ENCODE assay signal across 27 mouse cellular contexts in genomic region chr15:67954216-67954615, GRCm38 (mm10).
"Had no signal": no experiment of that assay in that cellular context is flagged by ENCODE, and none has a peak within 500 bp of the region (broad histone marks: within the 10 kb centered on the region; RNA-seq: fewer than 3 reads in every experiment).

No protein-coding gene starts in this region.

- H3K9ac ChIP-seq: embryonic facial prominence, embryonic 12.5 days; embryonic facial prominence, embryonic 13.5 days; embryonic facial prominence, embryonic 15.5 days; forebrain, embryonic 12.5 days; forebrain, embryonic 13.5 days; forebrain, embryonic 15.5 days; forebrain, postnatal 0 days had no signal

- DNase-seq: cerebellum, adult 9-10 months; cerebellum, adult 9-11 months; cerebellum, postnatal 10 days; cerebellum, postnatal 14 days; cerebellum, postnatal 25 days; cerebellum, postnatal 36 days; embryo, embryonic 11 days; forebrain, postnatal 0 days; gastrocnemius, adult 2 months; gastrocnemius, postnatal 10 days; gastrocnemius, postnatal 14 days; gastrocnemius, postnatal 25 days; gastrocnemius, postnatal 36 days; heart, adult 11 months; heart, adult 18-20 months; heart, adult 2 months had no signal

- H3K27me3 ChIP-seq: embryonic facial prominence, embryonic 12.5 days; embryonic facial prominence, embryonic 13.5 days; embryonic facial prominence, embryonic 15.5 days; forebrain, embryonic 12.5 days; forebrain, embryonic 13.5 days; forebrain, embryonic 15.5 days had no signal

- H3K4me1 ChIP-seq: embryonic facial prominence, embryonic 10.5 days; embryonic facial prominence, embryonic 12.5 days; embryonic facial prominence, embryonic 13.5 days; embryonic facial prominence, embryonic 15.5 days; forebrain, embryonic 10.5 days; forebrain, embryonic 12.5 days; forebrain, embryonic 13.5 days had no signal

- H3K4me2 ChIP-seq: embryonic facial prominence, embryonic 12.5 days; embryonic facial prominence, embryonic 13.5 days; embryonic facial prominence, embryonic 15.5 days; forebrain, embryonic 12.5 days; forebrain, embryonic 13.5 days; forebrain, embryonic 15.5 days had no signal

- ATAC-seq: forebrain, embryonic 13.5 days; forebrain, embryonic 14.5 days; forebrain, embryonic 15.5 days; forebrain, embryonic 16.5 days; forebrain, postnatal 0 days had no signal

- H3K36me3 ChIP-seq: embryonic facial prominence, embryonic 10.5 days; embryonic facial prominence, embryonic 12.5 days; embryonic facial prominence, embryonic 13.5 days; embryonic facial prominence, embryonic 15.5 days; forebrain, embryonic 10.5 days; forebrain, embryonic 12.5 days; forebrain, embryonic 15.5 days had no signal

- H3K9me3 ChIP-seq: embryonic facial prominence, embryonic 10.5 days; embryonic facial prominence, embryonic 12.5 days; embryonic facial prominence, embryonic 13.5 days; embryonic facial prominence, embryonic 15.5 days; forebrain, embryonic 10.5 days; forebrain, embryonic 12.5 days; forebrain, embryonic 13.5 days; forebrain, embryonic 15.5 days had no signal

- H3K27ac ChIP-seq: embryonic facial prominence, embryonic 10.5 days; embryonic facial prominence, embryonic 12.5 days; embryonic facial prominence, embryonic 13.5 days; embryonic facial prominence, embryonic 15.5 days; forebrain, embryonic 10.5 days; forebrain, embryonic 12.5 days; forebrain, embryonic 13.5 days; forebrain, embryonic 15.5 days; gastrocnemius, adult 2 months; heart, adult 2 months had no signal

- H3K4me3 ChIP-seq: embryonic facial prominence, embryonic 10.5 days; embryonic facial prominence, embryonic 12.5 days; embryonic facial prominence, embryonic 13.5 days; embryonic facial prominence, embryonic 15.5 days; erythroblast, embryonic 14.5 days; forebrain, embryonic 10.5 days; forebrain, embryonic 12.5 days; forebrain, embryonic 13.5 days; forebrain, embryonic 15.5 days; gastrocnemius, adult 2 months; heart, adult 2 months had no signal
